Mouse (Mus musculus): ENCODE results near the gene Cilp2.
A peak's percentile ranks its signal among the peaks of the same experiment; 100 is the strongest.

Gene Cilp2

GRCm38 (mm10) chr8:69877396-69877795 is 10.1 kb downstream of the Cilp2 start:
- ATAC-seq (ENCODE audit: insufficient number of reproducible peaks, low FRiP score, low TSS enrichment): no peak

- no peak for ATAC-seq (ENCODE audit: insufficient number of reproducible peaks, low FRiP score, low TSS enrichment)
Measured at GRCm38 (mm10) chr8:69876967-69877366, 10.5 kb downstream of the Cilp2 start.

- no peak for ATAC-seq (ENCODE audit: insufficient number of reproducible peaks, low FRiP score, low TSS enrichment)
Measured at GRCm38 (mm10) chr8:69876097-69876496, 11.4 kb downstream of the Cilp2 start.

DNA sequence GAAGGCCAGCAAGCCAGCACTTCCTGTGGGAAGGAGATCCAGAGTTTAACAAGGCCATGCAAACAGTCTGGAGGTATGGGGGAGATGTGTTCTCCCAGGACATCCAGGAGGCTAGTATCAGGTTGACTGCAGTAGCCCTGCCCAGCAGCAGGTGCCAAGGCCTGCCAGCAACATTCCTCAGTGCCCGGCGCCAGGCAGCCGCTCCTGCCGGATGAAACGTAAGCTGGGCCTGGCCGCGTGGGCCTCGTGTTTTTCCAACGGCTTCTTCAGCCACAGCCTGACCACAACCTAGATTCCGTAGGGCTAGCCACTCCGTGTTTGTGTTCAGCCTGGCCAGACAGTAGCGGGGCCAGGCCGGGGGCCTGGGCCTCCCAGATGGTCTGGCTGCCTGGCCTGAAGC is 12.8 kb downstream of the Cilp2 start:
- ATAC-seq (ENCODE audit: insufficient number of reproducible peaks, low FRiP score, low TSS enrichment): no peak

DNA sequence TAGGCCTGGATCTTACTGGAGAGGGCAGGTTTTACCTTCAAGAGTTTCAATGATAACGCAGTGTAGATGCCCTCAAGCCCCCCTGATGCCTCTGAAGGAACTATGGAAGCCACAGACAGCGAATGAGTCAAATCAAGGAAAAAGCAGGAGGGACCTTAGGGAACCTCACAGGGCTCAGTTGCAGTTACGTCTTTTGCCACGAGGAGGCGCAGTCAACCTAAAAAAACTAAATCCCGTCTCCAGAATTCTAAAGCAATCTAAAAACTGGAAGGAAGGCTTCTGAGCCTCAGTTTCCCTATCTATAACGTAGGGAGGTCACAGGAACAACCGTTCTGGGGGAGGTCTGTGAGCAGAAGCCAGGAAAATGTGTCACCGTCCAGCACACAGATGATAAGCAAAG is 13.3 kb downstream of the Cilp2 start:
- ATAC-seq (ENCODE audit: insufficient number of reproducible peaks, low FRiP score, low TSS enrichment): no peak

DNA sequence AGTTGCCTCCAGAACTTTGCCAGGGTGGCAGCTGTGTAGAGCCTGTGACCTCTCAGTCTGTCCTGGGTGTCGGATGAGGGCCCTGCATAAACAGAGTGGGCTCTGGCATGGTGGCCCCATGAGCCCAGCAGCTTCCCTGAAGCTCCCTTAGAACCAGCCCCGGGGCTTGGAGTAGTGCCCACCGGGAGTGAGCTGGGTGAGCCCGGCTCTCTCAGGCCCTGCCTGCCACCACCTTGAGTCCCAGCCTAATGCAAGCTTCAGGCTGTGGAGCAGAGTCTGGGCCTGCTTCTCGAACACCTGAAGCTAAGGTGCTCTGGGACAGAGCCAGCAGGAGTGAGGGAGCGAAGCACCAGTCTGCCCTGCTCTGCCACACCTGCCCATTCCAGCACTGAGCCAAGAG is 16.6 kb downstream of the Cilp2 start:
- peak; percentile 9; the same call in 1 of the 2 replicates for ATAC-seq (ENCODE audit: insufficient number of reproducible peaks, low FRiP score, low TSS enrichment)

GRCm38 (mm10) chr8:69870003-69870765 is 17.3 kb downstream of the Cilp2 start:
- peak; percentile 54 for ATAC-seq (ENCODE audit: insufficient number of reproducible peaks, low FRiP score, low TSS enrichment)

- no peak for ATAC-seq (ENCODE audit: insufficient number of reproducible peaks, low FRiP score, low TSS enrichment)
Measured at GRCm38 (mm10) chr8:69867696-69868326, 19.7 kb downstream of the Cilp2 start.

- no peak for ATAC-seq (ENCODE audit: insufficient number of reproducible peaks, low FRiP score, low TSS enrichment)
Measured at GRCm38 (mm10) chr8:69864180-69864579, 23.3 kb downstream of the Cilp2 start.

DNA sequence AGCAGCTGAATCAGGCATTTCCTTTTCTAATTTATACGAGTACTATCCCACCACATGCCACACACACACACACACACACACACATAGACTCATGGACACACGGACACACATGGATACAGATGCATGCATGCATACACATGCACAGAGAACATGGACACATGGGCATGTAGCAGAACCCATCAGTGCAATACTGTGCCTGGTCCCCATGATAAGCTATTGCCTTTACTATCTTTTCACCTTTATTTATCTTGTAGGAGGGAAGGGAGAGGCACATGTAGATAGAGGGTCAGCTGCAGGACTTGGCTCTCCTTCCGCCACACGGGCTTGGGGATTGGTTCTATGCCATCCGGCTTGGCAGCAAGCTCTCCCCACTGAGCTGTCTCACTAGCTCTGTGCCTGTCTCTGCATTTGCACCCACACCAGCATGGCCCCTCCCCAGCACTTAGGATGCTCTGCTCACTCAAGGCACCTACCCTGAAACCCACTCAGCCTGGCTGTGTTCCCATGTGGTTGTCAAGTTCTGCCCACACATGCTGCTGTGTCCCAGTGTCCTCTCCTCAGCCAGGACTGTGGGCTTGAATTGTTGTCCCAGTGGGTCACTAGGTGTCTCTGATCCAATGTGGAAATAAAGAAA is 24.0 kb downstream of the Cilp2 start:
- ATAC-seq (ENCODE audit: insufficient number of reproducible peaks, low FRiP score, low TSS enrichment): no peak

GRCm38 (mm10) chr8:69861251-69861650 is 26.2 kb downstream of the Cilp2 start:
- ATAC-seq (ENCODE audit: insufficient number of reproducible peaks, low FRiP score, low TSS enrichment): no peak

DNA sequence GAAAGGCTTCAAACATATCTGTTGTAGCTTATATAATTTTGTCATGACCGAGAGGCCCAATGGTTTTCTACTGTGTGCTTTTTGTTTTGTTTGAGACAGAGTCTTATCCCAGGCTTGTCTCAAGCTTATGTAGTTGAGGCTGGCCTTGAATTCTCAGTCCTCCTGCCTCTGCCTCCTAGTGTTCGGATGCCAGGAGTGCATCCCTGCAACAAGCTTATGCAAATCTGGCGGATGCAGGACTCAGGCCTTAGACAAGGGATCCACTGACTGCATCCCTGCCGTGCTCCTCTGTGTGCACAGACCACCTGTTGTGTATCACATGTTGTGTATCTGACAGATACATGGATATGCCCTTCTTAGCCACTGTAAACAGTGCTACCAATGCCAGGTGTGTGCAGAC is 26.7 kb downstream of the Cilp2 start:
- no peak for ATAC-seq (ENCODE audit: insufficient number of reproducible peaks, low FRiP score, low TSS enrichment)

DNA sequence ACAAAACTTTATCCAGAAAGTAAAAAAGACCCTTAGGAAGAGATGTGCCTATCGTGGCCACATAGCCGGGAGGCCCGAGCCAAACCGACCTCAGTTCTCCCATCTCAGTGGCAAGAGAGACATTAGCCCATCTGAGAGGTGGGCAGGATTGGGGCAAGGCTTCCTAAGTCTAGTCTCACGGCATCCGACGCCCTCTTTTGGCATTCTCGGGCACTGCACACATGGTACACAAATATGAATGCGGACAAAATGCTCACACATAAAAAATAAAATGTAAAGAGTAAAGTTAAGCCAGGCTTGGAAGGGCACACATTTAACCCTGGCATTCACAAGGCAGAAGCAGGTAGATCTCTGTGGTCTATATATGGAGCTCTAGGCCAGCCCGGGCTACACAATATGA is 33.6 kb downstream of the Cilp2 start:
- ATAC-seq (ENCODE audit: insufficient number of reproducible peaks, low FRiP score, low TSS enrichment): no peak

- ATAC-seq (ENCODE audit: insufficient number of reproducible peaks, low FRiP score, low TSS enrichment): no peak
Measured at GRCm38 (mm10) chr8:69850926-69851506, 36.5 kb downstream of the Cilp2 start.

- no peak for ATAC-seq (ENCODE audit: insufficient number of reproducible peaks, low FRiP score, low TSS enrichment)
Measured at GRCm38 (mm10) chr8:69849899-69850298, 37.6 kb downstream of the Cilp2 start.

DNA sequence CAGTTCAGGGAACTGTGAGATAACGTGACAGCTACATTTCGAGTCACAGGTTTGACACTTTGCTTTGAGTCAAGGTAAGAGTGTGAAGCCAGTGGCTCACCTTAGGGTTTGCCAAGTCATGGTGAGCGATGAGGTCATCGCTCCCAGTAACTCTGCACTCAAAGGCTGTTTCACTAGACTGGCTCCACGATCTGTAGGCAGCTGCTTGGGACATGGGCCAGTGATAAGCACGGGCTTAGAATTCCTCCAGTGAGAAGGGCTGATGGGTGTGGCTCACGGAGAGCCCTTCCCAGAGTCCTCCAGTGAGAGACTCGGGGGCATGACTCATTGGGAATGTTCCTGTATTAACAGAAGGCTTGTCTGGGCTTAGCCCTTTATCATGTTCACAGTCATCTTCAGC is 38.5 kb downstream of the Cilp2 start:
- no peak for ATAC-seq (ENCODE audit: insufficient number of reproducible peaks, low FRiP score, low TSS enrichment)

GRCm38 (mm10) chr8:69847167-69848065 is 40.1 kb downstream of the Cilp2 start:
- no peak for ATAC-seq (ENCODE audit: insufficient number of reproducible peaks, low FRiP score, low TSS enrichment)

GRCm38 (mm10) chr8:69837057-69837682 is 50.3 kb downstream of the Cilp2 start:
- ATAC-seq (ENCODE audit: insufficient number of reproducible peaks, low FRiP score, low TSS enrichment): no peak

GRCm38 (mm10) chr8:69832298-69832853 is 55.1 kb downstream of the Cilp2 start, which contains the start of gene Pbx4:
Gene Pbx4 (plus strand): TSS chr8:69832491.
- peak; percentile 92 for ATAC-seq (ENCODE audit: insufficient number of reproducible peaks, low FRiP score, low TSS enrichment)
